Mouse (Mus musculus) liver, embryonic 14.5 days (tissue): ENCODE measurements around the gene Arhgef17.

ENCODE experiments used
- CTCF ChIP-seq: IDR thresholded peaks from 2 replicates; pipeline ENCODE4 v1.5.1; 2016; ENCODE audit warnings: antibody characterized with exemption, low read depth, control low read depth
- EP300 ChIP-seq: IDR thresholded peaks from 2 replicates; pipeline ENCODE4 v1.6.1; 2016; ENCODE audit warnings: antibody characterized with exemption, low read depth

- TF ChIP-seq CTCF (no peak), EP300 (no peak)
Observed at GRCm38 (mm10) chr7:100849508-100849907, 82.4 kb downstream of the Arhgef17 start.
